Comparison of ENCODE assay signal across 17 mouse cellular contexts in genomic region chr9:42209666-42210065, GRCm38 (mm10). TPM values are rescaled to one million over a fixed set of nuclear protein-coding genes. Genes with fewer than 3 reads are reported as not detected.
DNase-seq lines count a peak whose midpoint lies in the region; ATAC-seq and TF ChIP-seq lines count a peak whose summit lies in the region.
"Had no signal": no experiment of that assay in that cellular context is flagged by ENCODE, and none has a peak within 500 bp of the region (broad histone marks: within the 10 kb centered on the region; RNA-seq: fewer than 3 reads in every experiment).

No protein-coding gene starts in this region.

- DNase-seq in lung, postnatal 36 days, result peak; percentile 38
- no peak for DNase-seq in lung, postnatal 25 days (ENCODE audit: low spot score)
- peak; percentile 13 for DNase-seq in adrenal gland, postnatal 10 days
- no peak for DNase-seq in ovary, postnatal 14 days (ENCODE audit: low spot score)
- no peak for DNase-seq in cerebellum, postnatal 36 days
- DNase-seq: kidney, postnatal 25 days; liver; lung, embryonic 14.5 days; thymus, postnatal 14 days had no signal

- ATAC-seq in CD4-positive, CD25-positive, alpha-beta regulatory T cell, adult 4 months, result peak; percentile 35
- ATAC-seq: activated CD4-positive, CD25-positive, alpha-beta regulatory T cell, adult 4 months; intestine, postnatal 0 days had no signal

- no peaks in the 10 kb centered on the region for H3K36me3 ChIP-seq in myocyte (ENCODE audit: control insufficient read depth, insufficient read depth)
- H3K36me3 ChIP-seq: embryonic facial prominence, embryonic 13.5 days; heart, embryonic 13.5 days; hindbrain, embryonic 10.5 days had no signal

- no peaks in the 10 kb centered on the region for H3K79me2 ChIP-seq in myocyte (ENCODE audit: control insufficient read depth, insufficient read depth)

- no peak for TF ChIP-seq POLR2A in myocyte (IDR thresholded peaks at IDR 0.05; ENCODE audit: insufficient read length, low read depth)

- no peak overlapping the region for H3K4me3 ChIP-seq in myocyte
- H3K4me3 ChIP-seq: embryonic facial prominence, embryonic 13.5 days; heart, embryonic 13.5 days; hindbrain, embryonic 10.5 days; megakaryocyte, embryonic 14.5 days had no signal

- peak overlapping the region; percentile 67 for H3K4me2 ChIP-seq in myocyte (ENCODE audit: low read depth)
- H3K4me2 ChIP-seq: embryonic facial prominence, embryonic 13.5 days; heart, embryonic 13.5 days; lung, embryonic 14.5 days had no signal

- H3K27me3 ChIP-seq in myocyte (ENCODE audit: control insufficient read depth, insufficient read depth, insufficient read length), result no peaks in the 10 kb centered on the region
- H3K27me3 ChIP-seq: embryonic facial prominence, embryonic 13.5 days; heart, embryonic 13.5 days; megakaryocyte, embryonic 14.5 days had no signal

- no peak overlapping the region for H3ac ChIP-seq in myocyte (ENCODE audit: control insufficient read depth, insufficient read length)

TF ChIP-seq in myocyte, 11 proteins besides CTCF, POLR2A, EP300 and RAD21:
- no peak for TF ChIP-seq MAX (IDR thresholded peaks at IDR 0.05; ENCODE audit: low read depth)
- TF ChIP-seq TCF12 (IDR thresholded peaks at IDR 0.05; ENCODE audit: insufficient read depth, poor library complexity, severe bottlenecking), result no peak

RNA-seq across cellular contexts. Expression of gene Sc5d, which starts 54.4 kb away (rescaled TPM):
- polyA plus RNA-seq in CD4-positive, CD25-positive, alpha-beta regulatory T cell, adult 4 months (2017; shearing (Covaris generic)), result 100 to 1,000 TPM in 1 of 2 experiments, 10 to 100 TPM in 1; 84.3 to 105 TPM
- total RNA-seq in adrenal gland, postnatal 10 days (2021), result 10 to 100 TPM; 33.9 to 44.8 TPM
- polyA plus RNA-seq in myocyte (2012; fragmentation: generic; extraction: Trizol), result 18.6 TPM

Comparison
In these comparisons a context has a peak if more than half of its experiments do, and no peak if none do; other contexts are left out.
1. DNase-seq: peak in lung, postnatal 36 days (single experiment) and adrenal gland, postnatal 10 days (single experiment); none in lung, postnatal 25 days (single experiment), ovary, postnatal 14 days (single experiment) and cerebellum, postnatal 36 days (0 of 2).